Mouse (Mus musculus): Measurements from ENCODE around the gene Ovol1. TPM values are rescaled to one million over a fixed set of nuclear protein-coding genes. Genes with fewer than 3 reads are reported as not detected.

The Ovol1 gene
- total RNA-seq, 2 experiments from 2014 or later: not detected

Other genes starting within 250 kb of the Ovol1 start
- not detected for gene Catsper1, start 224.9 kb downstream of the Ovol1 start, total RNA-seq (2021)
- gene Cst6, start 211.1 kb downstream of the Ovol1 start, total RNA-seq (2021): 10 to 100 TPM; 20.8 to 35.6 TPM
- gene Eif1ad, start 193.9 kb downstream of the Ovol1 start, total RNA-seq (2021): 10 to 100 TPM; 20.5 to 24.2 TPM
- 10 to 100 TPM; 74.3 to 83.3 TPM for gene Banf1, start 193.5 kb downstream of the Ovol1 start, total RNA-seq (2021)
- 100 to 1,000 TPM in 1 of 2 experiments, 10 to 100 TPM in 1; 75.6 to 103 TPM for gene Sart1, start 171.9 kb downstream of the Ovol1 start, total RNA-seq (2021)
- gene Tsga10ip, start 158.1 kb downstream of the Ovol1 start, total RNA-seq (2021): not detected
- gene Drap1, start 135.7 kb downstream of the Ovol1 start, total RNA-seq (2021): 100 to 1,000 TPM; 245 to 260 TPM
- gene AI837181, start 135.5 kb downstream of the Ovol1 start, total RNA-seq (2021): 10 to 100 TPM; 70.2 to 78.3 TPM
- not detected for gene Fosl1, start 113.1 kb downstream of the Ovol1 start, total RNA-seq (2021)
- gene Ccdc85b, start 102.8 kb downstream of the Ovol1 start, total RNA-seq (2021): 10 to 100 TPM; 28.5 to 31.7 TPM
- gene Fibp, start 100.0 kb downstream of the Ovol1 start, total RNA-seq (2021): 10 to 100 TPM; 87.2 to 95.1 TPM
- under 1 TPM in 1 of 2 experiments, not detected in 1; 0.86 TPM for gene Ctsw, start 92.1 kb downstream of the Ovol1 start, total RNA-seq (2021)
- 10 to 100 TPM; 11.2 to 16.0 TPM for gene Efemp2, start 86.7 kb downstream of the Ovol1 start, total RNA-seq (2021)
- gene Mus81, start 72.2 kb downstream of the Ovol1 start, total RNA-seq (2021): 10 to 100 TPM; 30.5 to 31.1 TPM
- gene Cfl1, start 70.2 kb downstream of the Ovol1 start, total RNA-seq (2021): 1,000 to 10,000 TPM; 1,319 to 1,567 TPM
- gene 1700020D05Rik, start 56.9 kb downstream of the Ovol1 start, total RNA-seq (2021): 10 to 100 TPM in 1 of 2 experiments, 1 to 10 TPM in 1; 2.7 to 11.0 TPM
- gene Snx32, start 50.1 kb downstream of the Ovol1 start, total RNA-seq (2021): 10 to 100 TPM; 77.2 to 89.0 TPM
- 1 to 10 TPM; 6.6 to 7.3 TPM for gene Ap5b1, start 7.4 kb upstream of the Ovol1 start, total RNA-seq (2021)
- gene Rnaseh2c, start 41.2 kb upstream of the Ovol1 start, total RNA-seq (2021): 10 to 100 TPM; 73.2 to 74.8 TPM
- 100 to 1,000 TPM in 1 of 2 experiments, 10 to 100 TPM in 1; 80.4 to 105 TPM for gene Kat5, start 49.6 kb upstream of the Ovol1 start, total RNA-seq (2021)
- 10 to 100 TPM; 18.1 to 19.8 TPM for gene Rela, start 76.8 kb upstream of the Ovol1 start, total RNA-seq (2021)
- 10 to 100 TPM; 14.0 to 22.8 TPM for gene Sipa1, start 103.1 kb upstream of the Ovol1 start, total RNA-seq (2021)
- 10 to 100 TPM; 17.3 to 19.2 TPM for gene Map3k11, start 128.1 kb upstream of the Ovol1 start, total RNA-seq (2021)
- gene Pcnx3, start 128.3 kb upstream of the Ovol1 start, total RNA-seq (2021): 10 to 100 TPM; 66.1 to 83.1 TPM
- gene Kcnk7, start 143.7 kb upstream of the Ovol1 start, total RNA-seq (2021): not detected
- 10 to 100 TPM; 22.9 to 27.1 TPM for gene Ehbp1l1, start 165.7 kb upstream of the Ovol1 start, total RNA-seq (2021)
- 10 to 100 TPM; 26.8 to 28.7 TPM for gene Fam89b, start 169.0 kb upstream of the Ovol1 start, total RNA-seq (2021)
- gene Ltbp3, start 180.3 kb upstream of the Ovol1 start, total RNA-seq (2021): 10 to 100 TPM; 25.1 to 40.3 TPM
- 10 to 100 TPM; 90.5 to 98.8 TPM for gene Scyl1, start 210.8 kb upstream of the Ovol1 start, total RNA-seq (2021)